ENCODE assay signal across 8 mouse cellular contexts in genomic region chr2:49451637-49452211, GRCm38 (mm10). TPM values are rescaled to one million over a fixed set of nuclear protein-coding genes. Genes with fewer than 3 reads are reported as not detected.
DNase-seq lines count a peak whose midpoint lies in the region; ATAC-seq lines count a peak whose summit lies in the region.

No protein-coding gene starts in this region.

- no peaks in the 10 kb centered on the region for H3K9me3 ChIP-seq in heart, embryonic 14.5 days (ENCODE audit: control insufficient read depth, low read length)
- no peaks in the 10 kb centered on the region for H3K9me3 ChIP-seq in liver, embryonic 13.5 days (replicated peaks)
- no peaks in the 10 kb centered on the region for H3K9me3 ChIP-seq in neural tube, embryonic 12.5 days

- DNase-seq in CD8-positive naive resting alpha-beta T cell, adult 2 months (ENCODE audit: low read depth in 2 of 2, low spot score in 2 of 2): peak; percentile 90 to 94
- peak; percentile 78 for DNase-seq in c-Kit-negative CD71-positive TER-119-positive erythroid progenitor cells, embryonic 14.5 days (ENCODE audit: low read depth, low spot score)
- peak; percentile 79 for DNase-seq in fibroblast of lung, adult 2 months (ENCODE audit: low read depth)
- peak; percentile 94 for DNase-seq in kidney, postnatal 14 days
- DNase-seq in liver, embryonic 13.5 days: peak; percentile 83
- DNase-seq in telencephalon, adult 2 months (ENCODE audit: low read depth, low spot score): peak; percentile 90

- peak overlapping the region; percentile 79 to 97 for H3K4me3 ChIP-seq in heart, embryonic 14.5 days (ENCODE audit: control insufficient read depth in 1 of 2, insufficient read depth in 1 of 2, low read depth in 1 of 2, low read length in 2 of 2)
- peak overlapping the region; percentile 90 for H3K4me3 ChIP-seq in liver, embryonic 13.5 days (replicated peaks)
- peak overlapping the region; percentile 75 for H3K4me3 ChIP-seq in neural tube, embryonic 12.5 days

- WGBS in heart, embryonic 14.5 days: under 1% methylated on average over 48 of the region's 64 CpGs
- WGBS in liver, embryonic 13.5 days (ENCODE audit: insufficient replicate concordance): under 1% methylated on average over 41 of the region's 64 CpGs
- WGBS in neural tube, embryonic 12.5 days: under 1% methylated on average over 54 of the region's 64 CpGs

- H3K27ac ChIP-seq in heart, embryonic 14.5 days (replicated peaks in 1 of 2; ENCODE audit: control insufficient read depth in 1 of 2, insufficient read depth in 1 of 2, low read depth in 2 of 2, low read length in 2 of 2): peak overlapping the region; percentile 98 to 99
- H3K27ac ChIP-seq in liver, embryonic 13.5 days: peak overlapping the region; percentile 96
- H3K27ac ChIP-seq in neural tube, embryonic 12.5 days: peak overlapping the region; percentile 99

- no peaks in the 10 kb centered on the region for H3K27me3 ChIP-seq in heart, embryonic 14.5 days (ENCODE audit: control insufficient read depth, insufficient read depth, low read length)
- 0 out of 2 replicates have a peak, but pooled peaks cover 5% of the 10 kb centered on the region for H3K27me3 ChIP-seq in liver, embryonic 13.5 days
- no peaks in the 10 kb centered on the region for H3K27me3 ChIP-seq in neural tube, embryonic 12.5 days (replicated peaks)

- H3K4me1 ChIP-seq in heart, embryonic 14.5 days (ENCODE audit: control insufficient read depth in 2 of 2, insufficient read depth in 2 of 2, low read length in 2 of 2): peaks cover 2 to 13% of the 10 kb centered on the region in 2 experiments; a peak in 3 of 4 replicates
- H3K4me1 ChIP-seq in liver, embryonic 13.5 days (replicated peaks): peaks cover 30% of the 10 kb centered on the region
- H3K4me1 ChIP-seq in neural tube, embryonic 12.5 days: peaks cover 15% of the 10 kb centered on the region

- peak overlapping the region; percentile 98 for H3K9ac ChIP-seq in heart, embryonic 14.5 days (ENCODE audit: low read length)
- peak overlapping the region; percentile 90 for H3K9ac ChIP-seq in liver, embryonic 13.5 days
- H3K9ac ChIP-seq in neural tube, embryonic 12.5 days: peak overlapping the region; percentile 96

- H3K4me2 ChIP-seq in heart, embryonic 14.5 days (ENCODE audit: low read length): peak overlapping the region; percentile 91
- peak overlapping the region; percentile 91 for H3K4me2 ChIP-seq in liver, embryonic 13.5 days
- peak overlapping the region; percentile 74 for H3K4me2 ChIP-seq in neural tube, embryonic 12.5 days (replicated peaks)

- ATAC-seq in heart, embryonic 14.5 days (ENCODE audit: insufficient number of reproducible peaks, insufficient read depth, low FRiP score, low read depth): peak; percentile 92
- ATAC-seq in liver, embryonic 13.5 days (ENCODE audit: low read depth): peak; percentile 78
- ATAC-seq in neural tube, embryonic 12.5 days (ENCODE audit: low FRiP score, low read depth): peak; percentile 86

- H3K36me3 ChIP-seq in heart, embryonic 14.5 days (ENCODE audit: control insufficient read depth, insufficient read depth, low read length): no peaks in the 10 kb centered on the region
- H3K36me3 ChIP-seq in liver, embryonic 13.5 days: no peaks in the 10 kb centered on the region
- no peaks in the 10 kb centered on the region for H3K36me3 ChIP-seq in neural tube, embryonic 12.5 days

RNA-seq across cellular contexts. Expression of gene Epc2, which starts 0.4 kb away (rescaled TPM):
- 6.6 and 7.3 TPM in 2 replicates for polyA plus RNA-seq in heart, embryonic 14.5 days (2014; fragmentation: Nextera tagmentation; extraction: Ambion mirVana)
- 2.1 and 2.3 TPM in 2 replicates for polyA plus RNA-seq in liver, embryonic 13.5 days (2015; fragmentation: Nextera tagmentation; extraction: Ambion mirVana)
- polyA plus RNA-seq in neural tube, embryonic 12.5 days (2016; fragmentation: Nextera tagmentation; extraction: Ambion mirVana): 12.1 and 13.6 TPM in 2 replicates

Comparison
In these comparisons a context has a peak if more than half of its experiments do, and no peak if none do; other contexts are left out.
1. Peak in every context shown above with its lines: DNase-seq, ATAC-seq, H3K4me3 ChIP-seq and H3K27ac ChIP-seq.